Mouse (Mus musculus): ENCODE data around the gene Nkd1.

The Nkd1 gene

DNA sequence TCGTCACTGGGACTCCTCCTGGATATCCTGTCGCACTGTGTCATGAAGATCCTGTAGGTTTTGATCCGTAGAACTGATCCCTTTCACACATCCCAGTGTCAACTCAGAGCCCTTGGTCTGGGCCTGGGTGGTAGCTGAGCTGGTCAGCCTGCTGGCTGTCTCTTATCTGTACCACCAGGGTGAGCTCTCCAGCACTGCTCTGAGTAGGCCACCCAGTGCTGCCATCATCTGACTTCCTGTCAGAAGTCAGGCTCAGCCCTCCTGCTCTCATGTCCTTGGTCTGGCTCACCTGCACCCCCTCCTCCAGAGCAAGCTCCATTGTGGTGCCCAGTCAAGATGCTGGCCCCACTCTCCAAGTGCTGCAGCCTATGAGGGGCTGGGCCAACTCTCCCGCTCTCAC, 18.8 kb downstream of the Nkd1 start:
- DNase-seq, result peak; percentile 14

DNA sequence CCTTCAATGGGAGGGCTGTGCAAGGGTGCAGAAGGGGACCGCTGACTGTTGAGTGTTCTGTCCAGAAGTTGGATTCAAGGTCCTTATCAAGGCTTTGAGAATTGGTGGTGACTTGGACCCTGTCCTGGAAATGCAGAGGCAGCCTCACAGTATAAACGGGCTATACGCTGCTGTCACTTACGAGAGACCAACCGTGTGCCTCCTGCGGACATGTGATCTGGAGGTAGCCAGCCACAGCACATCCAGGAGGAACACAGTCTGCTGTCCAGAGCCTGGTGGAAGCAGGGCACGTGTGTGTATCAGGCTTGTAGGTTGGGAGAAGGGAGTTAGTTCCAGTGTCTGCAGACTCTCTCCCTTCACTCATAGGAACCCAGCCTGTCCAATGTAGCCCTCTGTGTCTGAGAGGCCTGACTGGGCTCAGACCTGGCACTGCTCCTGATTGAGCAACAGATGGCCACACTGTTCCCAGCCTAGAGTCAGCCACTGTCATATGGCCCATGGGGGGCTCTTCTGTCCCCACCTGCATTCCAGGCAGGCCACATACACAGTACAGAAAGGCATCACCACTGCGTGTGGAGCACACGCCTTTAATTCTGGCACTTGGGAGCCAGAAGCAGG, 21.6 kb downstream of the Nkd1 start:
- no peak for DNase-seq

- DNase-seq, result no peak
These were observed 23.5 kb downstream of the Nkd1 start for GRCm38 (mm10) chr8:88544677-88545076.

- no peak for DNase-seq
These were observed 24.3 kb downstream of the Nkd1 start for GRCm38 (mm10) chr8:88545441-88545840.

DNA sequence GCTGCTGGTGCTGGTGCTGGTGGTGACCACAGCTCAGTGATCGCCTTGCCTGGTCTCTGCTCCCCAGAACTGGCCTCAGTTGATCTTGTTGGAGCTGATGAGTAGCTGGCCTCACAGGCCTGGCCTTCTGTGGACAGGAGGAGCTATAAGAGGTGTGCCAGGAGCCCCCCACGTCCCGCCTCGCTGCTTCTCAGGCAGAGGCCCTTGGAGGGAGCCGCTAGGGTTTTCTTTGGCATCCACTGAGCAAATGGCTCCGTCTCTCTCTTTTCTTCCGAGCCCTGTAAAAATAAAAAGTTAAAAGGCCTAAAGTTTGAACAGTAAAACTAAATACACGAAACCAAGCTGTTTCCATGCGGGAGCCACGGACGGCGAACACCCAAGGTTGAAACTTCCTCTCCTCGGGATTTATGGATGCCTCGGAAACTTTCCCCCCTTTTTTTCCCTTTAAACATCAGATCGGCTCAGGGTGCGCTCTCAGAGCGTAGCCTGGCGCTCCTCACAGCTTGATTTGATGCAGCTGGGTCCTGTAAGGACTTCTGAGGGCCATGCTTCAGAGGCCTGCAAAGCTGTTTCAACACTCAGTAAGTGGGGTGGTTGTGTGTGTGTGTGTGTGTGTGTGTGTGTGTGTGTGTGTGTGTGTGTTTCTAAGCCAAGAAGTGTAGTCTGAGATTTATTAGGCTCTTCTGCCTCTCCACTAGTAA, 25.0 kb downstream of the Nkd1 start:
- DNase-seq, result no peak

DNA sequence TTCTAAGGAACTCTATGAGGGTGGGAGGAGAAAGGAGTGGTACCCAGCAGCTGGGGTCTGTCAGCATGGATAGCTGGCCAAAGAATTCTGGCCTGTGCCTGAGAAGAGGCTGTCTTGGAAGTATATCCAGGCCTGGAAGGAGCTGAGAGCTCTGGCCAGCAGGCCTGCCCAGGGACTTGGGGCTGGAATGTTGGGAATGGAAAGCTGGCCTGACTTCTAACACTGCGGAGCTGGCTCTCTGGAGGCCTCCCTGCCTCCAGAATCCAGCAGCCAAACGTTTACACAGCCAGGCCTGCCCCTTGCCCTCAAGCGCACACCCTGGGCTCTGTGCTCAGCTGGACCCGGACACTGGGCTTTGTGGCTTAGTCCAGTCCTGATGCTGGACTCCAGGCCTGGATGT, 34.5 kb downstream of the Nkd1 start:
- DNase-seq, result no peak

DNA sequence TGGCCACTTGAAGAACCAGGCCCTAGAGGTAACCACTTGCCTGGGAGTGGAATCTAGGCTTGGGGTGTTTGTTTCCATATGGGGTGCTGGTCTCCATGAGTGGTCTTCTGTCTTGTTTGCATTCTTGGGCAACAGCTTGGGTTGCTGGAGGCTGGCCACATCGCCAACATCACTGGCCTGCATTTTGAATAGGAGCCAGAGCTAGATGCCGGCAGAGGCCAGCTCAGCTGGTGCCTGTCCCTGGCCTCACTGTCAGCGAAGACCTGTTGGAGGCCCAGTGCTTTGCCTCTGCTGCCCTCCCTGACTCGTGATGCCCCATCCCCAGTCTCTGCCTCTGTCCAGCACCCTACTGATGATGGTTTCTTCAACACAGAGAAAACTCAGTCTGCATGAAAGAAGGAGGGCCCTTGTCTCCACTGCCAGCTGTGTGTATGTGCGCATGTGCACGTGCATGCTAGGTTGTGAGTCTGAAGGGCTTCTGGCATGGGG, 38.9 kb downstream of the Nkd1 start:
- DNase-seq, result no peak

GRCm38 (mm10) chr8:88561402-88561801, 40.2 kb downstream of the Nkd1 start:
- DNase-seq, result no peak

DNA sequence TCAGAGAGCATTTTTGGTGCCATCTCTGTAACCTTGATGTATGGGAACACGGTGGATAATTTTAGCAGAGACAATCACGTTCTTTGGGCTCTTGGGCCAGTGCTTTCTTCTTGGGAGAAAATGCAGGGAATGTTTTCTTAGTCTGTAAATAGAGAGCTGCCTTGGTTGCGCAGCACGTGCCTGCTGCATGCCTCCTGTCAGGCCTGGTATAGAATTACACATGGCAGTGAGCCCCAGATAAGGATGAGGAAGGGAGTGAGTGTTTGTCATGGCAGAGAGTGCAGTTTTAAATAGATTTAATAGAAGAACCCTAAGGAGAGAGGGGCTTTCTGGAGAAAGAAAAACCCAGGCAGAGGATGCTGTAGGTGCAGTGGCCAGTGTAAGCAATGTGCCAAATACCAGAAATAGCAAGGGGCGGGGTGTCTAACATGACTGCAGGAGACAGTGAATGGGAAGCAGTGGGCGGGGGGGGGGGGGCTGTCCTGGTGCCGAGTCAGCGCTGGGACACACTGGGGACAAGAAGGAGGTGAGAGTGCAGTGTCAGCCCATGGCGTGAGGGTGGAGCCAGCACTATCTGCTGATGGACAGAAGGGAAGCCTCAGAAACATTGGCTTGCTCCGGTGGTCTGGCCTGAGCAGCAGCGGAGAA, 43.2 kb downstream of the Nkd1 start:
- DNase-seq, result no peak

DNA sequence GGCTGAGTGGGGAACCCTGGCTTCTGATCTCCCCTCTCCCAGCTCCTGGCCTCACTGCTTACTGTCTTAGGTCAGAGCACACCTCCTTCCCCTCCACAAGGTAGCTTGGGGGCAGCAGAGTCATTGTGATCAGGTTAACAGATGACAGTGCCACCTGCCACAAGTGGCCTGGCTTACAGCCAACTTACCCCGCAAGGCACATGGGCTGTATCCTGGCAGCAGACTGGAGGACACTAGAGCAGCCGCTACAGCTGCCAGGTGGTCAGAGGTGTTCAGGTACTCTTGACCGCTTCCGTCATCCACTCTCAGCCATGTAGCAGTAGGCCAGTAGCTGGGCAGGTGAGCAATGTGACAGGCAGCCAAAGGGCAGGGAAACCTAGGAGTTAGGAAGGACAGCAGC, 45.0 kb downstream of the Nkd1 start:
- DNase-seq, result peak; percentile 17

DNA sequence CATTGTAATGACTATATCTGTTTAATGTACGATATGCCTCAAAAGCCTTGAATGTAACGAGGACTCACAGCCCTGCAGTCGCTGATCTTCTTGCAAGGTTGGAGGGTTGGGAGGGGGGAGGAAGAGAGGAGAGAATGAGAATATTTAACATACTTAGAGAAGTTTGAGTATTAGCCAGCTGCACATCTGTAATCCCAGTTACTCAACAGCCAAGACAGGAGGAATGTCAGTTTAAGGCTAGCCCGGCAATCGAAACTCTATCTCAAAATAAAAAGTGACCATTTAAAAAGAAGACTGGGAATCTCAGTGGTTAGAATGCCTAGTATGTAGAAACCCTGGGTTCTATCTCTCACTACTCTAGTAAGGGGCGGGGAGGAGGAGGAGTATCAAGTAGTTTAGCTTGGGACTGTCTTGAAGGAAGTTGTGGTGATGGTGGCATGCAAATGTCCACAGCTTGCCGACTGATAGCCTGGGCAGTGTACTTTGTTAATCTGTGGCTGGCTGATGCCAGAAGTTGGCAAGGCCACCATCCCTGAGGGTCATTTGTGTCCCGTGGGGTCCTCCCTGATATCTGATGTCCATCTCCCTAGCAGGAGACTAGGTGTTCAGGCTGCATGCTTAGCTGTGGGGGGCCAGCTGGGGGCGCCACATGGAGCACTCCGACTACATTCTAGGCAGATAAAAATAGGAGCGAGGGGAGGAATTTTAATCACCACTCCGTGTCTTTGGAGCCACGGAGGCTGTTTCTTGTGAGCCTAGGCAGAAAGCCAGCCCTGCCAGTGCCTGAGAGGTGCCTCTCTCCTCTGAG, 46.4 kb downstream of the Nkd1 start:
- peak; percentile 26 for DNase-seq

- DNase-seq, result no peak
These were observed 47.1 kb downstream of the Nkd1 start for GRCm38 (mm10) chr8:88568211-88568610.

DNA sequence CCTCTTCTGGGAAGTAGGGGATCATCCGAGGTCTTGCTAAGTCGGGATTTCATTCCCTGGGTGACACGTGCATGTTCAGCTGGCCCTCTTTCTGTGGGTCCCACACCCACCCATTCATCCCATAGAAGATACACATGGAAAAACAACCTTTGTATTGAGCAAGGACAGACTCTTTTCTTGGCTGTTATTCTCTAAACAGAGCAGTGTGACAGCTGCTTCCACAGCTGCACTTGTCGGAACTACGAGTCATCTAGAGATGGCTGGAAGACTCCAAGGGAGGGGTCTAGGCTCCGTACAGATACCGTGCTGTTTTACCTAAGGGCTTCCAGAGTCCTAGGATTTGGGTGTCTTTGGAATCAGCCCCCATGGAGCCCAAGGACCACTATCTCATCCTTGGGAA, 48.2 kb downstream of the Nkd1 start:
- DNase-seq, result no peak

- peak; percentile 7 for DNase-seq
These were observed 49.3 kb downstream of the Nkd1 start for GRCm38 (mm10) chr8:88570293-88570998.

DNA sequence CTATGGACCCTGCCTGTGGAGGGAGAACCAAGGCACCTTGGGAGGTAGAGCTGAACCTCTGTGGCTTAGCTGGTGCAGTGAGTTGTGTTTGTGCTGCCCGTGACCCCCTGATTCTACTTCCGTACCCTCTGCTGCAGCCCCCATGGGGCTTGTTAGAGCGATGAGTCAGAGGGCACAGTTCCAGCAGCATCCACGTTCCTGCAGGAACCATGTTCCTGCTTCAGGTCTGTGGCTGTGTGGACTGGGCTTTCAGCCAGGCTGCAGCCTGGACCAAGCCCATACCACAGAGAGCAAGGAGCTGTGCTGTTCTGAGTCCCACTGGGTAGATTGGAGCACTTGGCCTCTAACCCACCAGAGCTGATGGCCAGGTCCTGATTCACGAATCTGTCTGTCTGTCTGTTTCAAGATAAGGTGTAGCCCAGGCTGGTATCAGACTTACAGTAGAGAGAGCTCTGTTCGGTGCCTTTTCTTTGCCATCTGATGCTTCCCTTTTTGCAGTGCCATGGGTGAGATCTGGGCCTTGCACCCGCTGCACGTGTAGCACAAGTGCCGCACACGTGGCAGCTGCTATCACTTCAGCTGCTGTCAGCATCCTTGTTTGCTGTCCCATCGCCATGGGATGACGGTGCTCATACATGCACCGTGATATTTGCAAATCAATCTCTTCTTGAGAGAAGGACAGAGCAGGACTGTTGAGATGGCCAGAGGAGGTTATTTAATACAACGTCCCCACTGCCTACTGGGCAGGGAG, 50.5 kb downstream of the Nkd1 start:
- DNase-seq, result no peak

DNA sequence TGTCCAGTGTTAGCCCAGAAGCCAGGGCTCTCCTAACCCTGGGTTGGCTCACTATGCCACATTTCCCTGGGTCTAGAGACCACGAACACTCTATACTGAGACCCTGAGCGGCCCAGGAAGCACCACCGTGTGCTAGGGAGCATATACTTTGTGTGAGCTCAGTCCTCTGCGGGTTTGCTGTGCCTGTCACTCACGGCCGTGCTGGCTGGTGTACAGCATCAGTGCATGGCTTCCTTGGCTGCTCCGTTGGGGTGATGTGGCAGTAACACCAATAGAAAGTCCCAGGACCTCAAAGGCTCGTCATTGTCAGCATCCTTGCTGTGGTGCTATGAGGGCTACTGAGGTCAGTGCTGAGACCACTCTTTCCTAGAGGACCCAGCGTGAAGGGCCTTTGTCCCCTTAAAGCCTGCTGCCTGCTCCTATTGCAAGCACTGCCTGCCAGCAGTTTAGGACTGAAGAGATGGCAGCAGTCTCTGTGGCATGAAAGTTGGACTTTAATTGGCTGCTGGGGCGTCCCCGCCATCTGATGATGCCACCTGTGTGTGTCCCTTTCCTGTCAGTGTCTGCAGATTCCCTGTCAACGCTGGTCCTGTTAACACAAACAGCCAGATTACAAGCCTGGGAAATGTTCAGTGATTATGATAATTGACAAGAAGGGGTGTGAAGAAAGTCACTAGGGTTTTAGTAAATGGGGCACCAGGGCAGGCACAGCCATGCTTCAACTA, 51.2 kb downstream of the Nkd1 start:
- no peak for DNase-seq

DNA sequence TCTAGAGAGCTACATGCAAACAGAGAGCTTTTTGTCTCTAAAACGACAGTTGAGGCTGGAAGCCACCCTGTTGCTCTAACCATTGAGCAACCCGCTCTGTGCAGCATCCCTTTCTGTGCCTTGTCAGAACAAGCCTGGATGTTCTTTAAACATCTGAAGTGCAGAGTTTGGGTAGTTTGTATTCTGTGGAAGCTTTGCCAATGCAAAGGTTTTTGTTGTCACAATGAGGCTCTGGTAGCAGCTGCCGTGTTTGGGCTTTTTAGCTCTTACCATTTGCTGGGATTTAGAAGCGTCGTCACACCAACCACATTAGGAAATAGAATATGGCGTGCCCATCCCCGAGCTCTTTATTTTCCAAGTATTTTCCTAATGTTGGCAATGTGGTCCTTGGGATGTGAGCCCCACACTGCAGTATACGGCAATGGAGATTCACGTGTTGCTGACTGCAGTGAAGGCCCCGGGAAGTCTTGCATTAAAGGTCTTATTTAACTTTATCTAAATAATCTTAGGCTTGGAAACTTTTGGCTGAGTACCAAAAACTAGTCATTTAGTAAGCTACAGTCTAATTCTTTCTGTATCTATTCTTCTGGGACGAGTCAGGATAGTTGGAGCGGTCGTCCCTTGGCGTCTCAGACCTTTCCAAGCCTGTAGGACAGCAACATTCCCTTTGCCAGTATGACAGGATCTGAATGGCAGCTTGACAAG, 51.9 kb downstream of the Nkd1 start:
- DNase-seq, result no peak

- no peak for DNase-seq
These were observed 53.8 kb downstream of the Nkd1 start for GRCm38 (mm10) chr8:88574975-88575374.

GRCm38 (mm10) chr8:88576351-88577142, 55.4 kb downstream of the Nkd1 start:
- no peak for DNase-seq

GRCm38 (mm10) chr8:88577666-88578065, 56.5 kb downstream of the Nkd1 start:
- no peak for DNase-seq
